Mouse (Mus musculus) megakaryocyte, adult 5-6 weeks (primary cell): ENCODE data around the gene Chat. TPM values are rescaled to one million over a fixed set of nuclear protein-coding genes. Genes with fewer than 3 reads are reported as not detected.
"Not testable (repeated sequence)": the region's sequence is repeated elsewhere in the genome, so short reads cannot be mapped to it uniquely, and the experiment has no call there.

Experiments used
- ATAC-seq: 2 replicates; pipeline ENCODE4 v1.8.0; 2016; ENCODE audit warnings: mild to moderate bottlenecking, inconsistent platforms; ENCODE audit not compliant: poor library complexity, severe bottlenecking
- total RNA-seq, 2 experiments: library from RNA; stranded (forward) in 1 of 2; stranded (reverse) in 1 of 2; fragments of 153-499, 151-499 nt in 1 of 2; fragments of 221-1000, 200-1000 nt in 1 of 2; gene quantifications; 2 replicates each; pipeline versions ENCODE4 v1.2.3 to v1.2.4; 2015 to 2017

The Chat gene
- total RNA-seq, 2 experiments from 2014 or later: not detected

GRCm38 (mm10) chr14:32463211-32464040 lies 2.4 kb downstream of the Chat start:
- no peak for ATAC-seq

- no peak for ATAC-seq
These were observed 13.2 kb downstream of the Chat start for GRCm38 (mm10) chr14:32452552-32452951.

GRCm38 (mm10) chr14:32446989-32447388 lies 18.8 kb downstream of the Chat start:
- no peak for ATAC-seq

- no peak for ATAC-seq
These were observed 22.3 kb downstream of the Chat start for GRCm38 (mm10) chr14:32443446-32443845.

- ATAC-seq: no peak
These were observed 26.0 kb downstream of the Chat start for GRCm38 (mm10) chr14:32439744-32440143.

- no peak for ATAC-seq
These were observed 26.5 kb downstream of the Chat start for GRCm38 (mm10) chr14:32439316-32439715.

GRCm38 (mm10) chr14:32437352-32437793 lies 28.4 kb downstream of the Chat start:
- ATAC-seq: no peak

GRCm38 (mm10) chr14:32429030-32429602 lies 36.7 kb downstream of the Chat start:
- ATAC-seq: no peak

GRCm38 (mm10) chr14:32423946-32424345 lies 41.8 kb downstream of the Chat start:
- no peak for ATAC-seq

- ATAC-seq: no peak
These were observed 47.0 kb downstream of the Chat start for GRCm38 (mm10) chr14:32418747-32419146.

GRCm38 (mm10) chr14:32412075-32412474 lies 53.7 kb downstream of the Chat start:
- no peak for ATAC-seq

- no peak for ATAC-seq
These were observed 55.7 kb downstream of the Chat start for GRCm38 (mm10) chr14:32410084-32410483.

GRCm38 (mm10) chr14:32405399-32405798 lies 60.4 kb downstream of the Chat start:
- ATAC-seq: not testable (repeated sequence)

- ATAC-seq: no peak
These were observed 77.6 kb downstream of the Chat start, which contains the start of gene 1700024G13Rik for GRCm38 (mm10) chr14:32388196-32388595. Gene 1700024G13Rik, minus strand, starts transcription at chr14:32388391.

- no peak for ATAC-seq
These were observed 84.2 kb downstream of the Chat start for GRCm38 (mm10) chr14:32381619-32382018.

GRCm38 (mm10) chr14:32381066-32381465 lies 84.7 kb downstream of the Chat start:
- ATAC-seq: no peak

- no peak for ATAC-seq
These were observed 85.7 kb downstream of the Chat start for GRCm38 (mm10) chr14:32380099-32380480.

GRCm38 (mm10) chr14:32379395-32380098 lies 86.2 kb downstream of the Chat start:
- no peak for ATAC-seq

GRCm38 (mm10) chr14:32372510-32372909 lies 93.3 kb downstream of the Chat start:
- ATAC-seq: no peak

GRCm38 (mm10) chr14:32369756-32370155 lies 96.0 kb downstream of the Chat start:
- ATAC-seq: no peak

- no peak for ATAC-seq
These were observed 101.4 kb downstream of the Chat start for GRCm38 (mm10) chr14:32364359-32364758.
